Mouse (Mus musculus) C2C12 (cell line): ENCODE data around the gene Sema3f. TPM values are rescaled to one million over a fixed set of nuclear protein-coding genes. Genes with fewer than 3 reads are reported as not detected.

Source experiments
- H3K27me3 ChIP-seq: one replicate; pipeline ENCODE4 v1.6.1; 2011; ENCODE audit not compliant: control insufficient read depth, insufficient read depth, insufficient read length
- H3K36me3 ChIP-seq: one replicate; pipeline ENCODE4 v1.6.1; 2011; ENCODE audit not compliant: control insufficient read depth, insufficient read depth
- H3K4me3 ChIP-seq: one replicate; pipeline ENCODE4 v1.5.1; 2011; ENCODE audit warnings: mild to moderate bottlenecking, control low read depth; ENCODE audit not compliant: poor library complexity, insufficient read depth, severe bottlenecking
- H3K79me2 ChIP-seq: one replicate; pipeline ENCODE4 v1.6.1; 2011; ENCODE audit not compliant: control insufficient read depth, insufficient read depth
- H3K79me3 ChIP-seq: one replicate; pipeline ENCODE4 v1.6.1; 2011; ENCODE audit warnings: low read depth, control low read depth
- H3ac ChIP-seq: one replicate; pipeline ENCODE3; 2011; ENCODE audit warnings: low read depth; ENCODE audit not compliant: control insufficient read depth, insufficient read length
- CEBPB ChIP-seq: IDR thresholded peaks from one replicate; pipeline ENCODE4 v1.6.1; 2011; ENCODE audit warnings: low read depth, mild to moderate bottlenecking, control low read depth, moderate library complexity
- CTCF ChIP-seq: IDR thresholded peaks from one replicate; pipeline ENCODE4 v1.5.1; 2011; ENCODE audit not compliant: control insufficient read depth, insufficient read depth, insufficient read length
- FOSL1 ChIP-seq: IDR thresholded peaks from one replicate; pipeline ENCODE4 v1.8.0; 2011; ENCODE audit warnings: mild to moderate bottlenecking, low read length; ENCODE audit not compliant: poor library complexity, insufficient read depth, severe bottlenecking
- MAX ChIP-seq: IDR thresholded peaks from one replicate; pipeline ENCODE4 v1.6.1; 2011; ENCODE audit warnings: mild to moderate bottlenecking, control low read depth
- MYOD1 ChIP-seq: IDR thresholded peaks from one replicate; pipeline ENCODE4 v1.6.1; 2011; ENCODE audit warnings: low read depth; ENCODE audit not compliant: control insufficient read depth, insufficient read length
- MYOG ChIP-seq: IDR thresholded peaks from one replicate; pipeline ENCODE4 v1.6.1; 2011; ENCODE audit not compliant: control insufficient read depth, insufficient read length; ENCODE audit errors: extremely low read depth
- USF1 ChIP-seq: IDR thresholded peaks from one replicate; pipeline ENCODE4 v1.6.1; 2011; ENCODE audit warnings: low read depth, mild to moderate bottlenecking, control low read depth, moderate library complexity
- polyA plus RNA-seq: library from polyadenylated mRNA; unstranded; fragments of >200 nt; fragmentation: generic; extraction: Trizol; gene quantifications from one replicate; pipeline ENCODE4 v1.2.1, GENCODE M21; 2012; ENCODE audit warnings: missing spikeins

Gene Sema3f
- polyA plus RNA-seq, 1 experiment, result 0.36 TPM

DNA sequence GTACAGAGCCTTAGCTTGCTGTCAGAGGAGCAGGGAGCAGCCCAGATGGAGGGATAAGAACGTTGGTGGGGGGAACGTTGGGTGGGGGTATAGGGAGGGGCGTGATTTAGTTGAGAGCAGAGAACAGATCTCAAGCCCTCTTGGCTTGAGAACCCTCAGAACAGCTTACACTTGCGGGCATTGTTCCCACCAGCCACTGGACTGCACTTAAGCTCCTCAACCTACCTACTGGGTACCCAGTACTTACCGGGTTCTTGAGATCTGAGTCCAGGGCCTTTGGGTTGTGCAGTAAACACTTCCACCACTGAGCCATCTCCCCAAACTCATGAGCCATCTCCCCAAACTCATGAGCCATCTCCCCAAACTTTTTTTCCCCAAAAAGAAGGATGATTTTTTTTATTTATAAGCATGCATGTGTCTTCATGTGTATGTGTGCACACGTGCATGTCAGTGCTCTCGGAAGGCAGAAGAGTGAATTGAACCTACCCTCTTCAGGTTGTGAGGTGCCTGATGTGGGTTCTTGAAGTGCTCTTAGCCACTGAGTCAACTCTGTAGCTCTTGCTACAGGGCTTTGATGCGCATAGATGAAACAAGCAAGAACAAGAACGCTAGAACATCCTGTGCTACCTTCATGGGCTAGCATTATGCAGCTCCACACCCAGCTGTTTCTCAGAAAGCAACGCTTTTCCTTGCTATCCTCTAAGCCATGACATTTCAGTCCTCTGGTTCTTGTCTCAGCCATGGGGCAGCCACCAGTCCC, 8.7 kb upstream of the Sema3f start:
- no peaks in the 10 kb centered on the region for H3K79me2 ChIP-seq

DNA sequence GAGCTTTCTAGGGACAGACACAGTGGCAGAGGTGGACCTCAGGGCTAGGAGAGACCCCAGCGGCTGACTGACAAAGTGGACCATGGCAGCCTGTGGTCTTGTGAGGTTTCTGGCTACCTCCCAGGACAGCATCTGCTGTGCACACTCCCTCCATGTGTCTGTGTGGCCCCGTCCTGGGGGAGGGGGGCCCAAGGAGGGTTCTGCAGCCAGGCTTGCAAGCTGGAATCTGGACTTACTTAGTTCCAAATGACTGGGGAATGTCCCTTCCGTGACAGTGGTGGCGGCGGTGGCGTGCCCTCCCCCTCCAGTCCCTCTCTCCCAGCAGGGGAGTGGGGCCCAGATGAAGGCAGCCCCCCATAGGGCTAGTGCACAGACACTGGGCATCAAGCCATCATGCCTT, 6.7 kb upstream of the Sema3f start:
- H3K4me3 ChIP-seq, result no peak overlapping the region
- H3ac ChIP-seq, result no peak overlapping the region
- H3K27me3 ChIP-seq, result peaks cover 30% of the 10 kb centered on the region
- H3K79me3 ChIP-seq, result no peaks in the 10 kb centered on the region
- H3K79me2 ChIP-seq, result no peaks in the 10 kb centered on the region
- TF ChIP-seq MAX (no peak), CTCF (no peak), FOSL1 (no peak), CEBPB (no peak), USF1 (no peak), MYOD1 (no peak), MYOG (no peak)
- H3K36me3 ChIP-seq, result no peaks in the 10 kb centered on the region

More for the DNA sequence above, 8.7 kb upstream of the Sema3f start:
- Histone ChIP-seq H3K36me3 (no peaks in the 10 kb centered on the region), H3K79me3 (no peaks in the 10 kb centered on the region), H3ac (no peak overlapping the region), H3K4me3 (no peak overlapping the region), H3K27me3 (peaks cover 32% of the 10 kb centered on the region)
- TF ChIP-seq MYOD1, result no peak
- no peak for TF ChIP-seq CTCF
- no peak for TF ChIP-seq USF1
- TF ChIP-seq CEBPB, result no peak
- no peak for TF ChIP-seq MAX
- no peak for TF ChIP-seq FOSL1
- TF ChIP-seq MYOG, result no peak

DNA sequence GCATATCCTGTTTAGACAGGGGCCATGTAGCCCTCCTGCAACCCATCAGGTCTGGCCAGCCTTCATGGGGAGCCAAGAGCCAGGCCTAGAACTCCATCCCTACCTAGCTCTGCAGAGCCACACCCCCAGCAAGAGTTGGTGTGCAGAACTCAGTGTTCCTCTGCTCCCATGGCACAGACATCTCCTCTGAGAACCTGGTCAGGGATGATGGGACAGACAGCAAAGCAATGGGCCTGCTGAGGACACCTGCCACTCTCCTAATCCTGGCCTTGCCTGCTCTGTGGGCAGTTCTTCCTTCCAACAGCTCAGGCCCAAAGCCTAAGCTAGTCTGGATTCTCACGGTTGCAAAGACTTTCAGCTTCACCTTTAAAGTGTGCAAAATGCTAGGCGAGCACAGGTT, 5.4 kb upstream of the Sema3f start:
- H3ac ChIP-seq, result no peak overlapping the region
- no peaks in the 10 kb centered on the region for H3K36me3 ChIP-seq
- peaks cover 26% of the 10 kb centered on the region for H3K27me3 ChIP-seq
- H3K4me3 ChIP-seq, result no peak overlapping the region
- no peaks in the 10 kb centered on the region for H3K79me2 ChIP-seq
- TF ChIP-seq FOSL1, result no peak
- no peak for TF ChIP-seq USF1
- no peak for TF ChIP-seq MAX
- no peak for TF ChIP-seq CTCF
- no peak for TF ChIP-seq MYOG
- TF ChIP-seq MYOD1, result no peak
- no peaks in the 10 kb centered on the region for H3K79me3 ChIP-seq

DNA sequence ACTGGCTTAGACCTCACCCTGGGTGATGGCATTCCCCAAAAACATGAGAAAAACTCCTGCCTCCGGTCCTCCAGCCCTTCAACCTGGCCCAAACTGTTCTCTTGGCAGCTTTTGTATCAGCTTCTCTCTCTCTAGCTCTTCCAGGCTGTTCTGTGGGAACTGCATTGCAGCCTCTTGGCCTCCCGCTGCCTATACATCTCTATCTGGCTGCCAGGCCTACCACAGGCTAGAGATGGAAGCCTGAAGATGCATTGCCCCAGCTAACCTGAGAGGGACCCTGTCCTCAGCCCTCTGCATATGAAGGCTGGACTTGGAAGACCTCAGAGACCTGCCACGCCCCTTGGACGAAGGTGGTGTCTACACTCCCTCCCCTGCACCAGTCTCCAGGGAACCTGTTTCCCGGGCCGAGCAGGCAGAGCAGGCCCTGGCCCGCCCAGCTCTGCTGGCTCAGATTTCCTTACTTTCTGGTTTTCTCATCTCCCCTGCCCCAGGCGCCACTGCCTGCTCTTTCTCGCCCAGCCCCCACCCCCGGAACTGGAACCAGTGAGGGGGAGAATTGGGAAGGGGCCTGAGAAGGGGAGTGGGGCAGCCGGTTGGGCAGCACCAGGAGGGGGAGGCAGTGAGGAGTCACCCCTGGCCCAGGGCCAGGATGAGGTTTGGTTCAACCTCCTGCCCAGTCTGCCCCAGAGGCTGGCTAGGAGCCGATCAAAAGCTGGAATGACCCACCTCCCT, 4.1 kb upstream of the Sema3f start:
- TF ChIP-seq CEBPB (no peak), CTCF (no peak), FOSL1 (no peak), MYOD1 (no peak), USF1 (no peak), MYOG (no peak), MAX (no peak)
- H3ac ChIP-seq, result no peak overlapping the region
- H3K4me3 ChIP-seq, result no peak overlapping the region
- H3K79me3 ChIP-seq, result no peaks in the 10 kb centered on the region
- no peaks in the 10 kb centered on the region for H3K79me2 ChIP-seq
- H3K27me3 ChIP-seq, result peaks cover 34% of the 10 kb centered on the region
- H3K36me3 ChIP-seq, result no peaks in the 10 kb centered on the region

DNA sequence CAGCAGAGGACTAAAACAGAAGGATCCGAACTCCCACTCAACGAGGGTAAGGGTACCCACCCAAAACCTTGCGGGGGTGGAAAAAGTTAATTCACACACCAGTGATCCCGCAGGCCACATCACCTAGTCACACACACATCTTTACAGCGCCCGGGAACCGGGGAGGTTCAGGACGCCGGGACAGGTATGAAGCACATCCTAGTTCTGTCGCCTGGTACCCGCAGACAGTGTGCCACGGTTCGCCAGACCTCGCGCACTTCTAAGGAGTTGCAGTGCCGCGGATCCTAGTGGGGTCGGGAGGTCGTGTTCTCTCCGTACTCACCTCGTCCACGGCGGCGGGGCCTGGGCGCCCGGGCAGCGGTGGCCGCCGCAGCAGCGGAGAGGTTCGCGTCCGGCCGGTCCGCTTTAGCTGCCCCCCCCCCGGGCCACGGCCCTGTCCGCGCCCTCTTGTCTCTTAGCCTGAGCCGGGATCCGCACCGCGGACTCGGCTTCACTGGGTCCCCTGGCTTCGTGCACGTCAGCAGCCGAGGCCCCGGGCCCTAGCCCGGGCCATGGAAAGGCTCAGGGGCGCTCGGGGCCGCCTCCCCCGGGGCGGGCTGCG, 1.1 kb downstream of the Sema3f start:
- Histone ChIP-seq H3K79me3 (no peaks in the 10 kb centered on the region), H3K27me3 (peaks cover 44% of the 10 kb centered on the region), H3K36me3 (no peaks in the 10 kb centered on the region), H3ac (peak overlapping the region; percentile 13), H3K79me2 (no peaks in the 10 kb centered on the region), H3K4me3 (no peak overlapping the region)
- TF ChIP-seq MAX, result no peak
- no peak for TF ChIP-seq CEBPB
- TF ChIP-seq MYOD1, result no peak
- no peak for TF ChIP-seq MYOG
- no peak for TF ChIP-seq FOSL1
- no peak for TF ChIP-seq CTCF
- no peak for TF ChIP-seq USF1
